Mouse (Mus musculus) forebrain, postnatal 0 days (tissue): Measurements from ENCODE around the gene Sept10. TPM values are rescaled to one million over a fixed set of nuclear protein-coding genes. Genes with fewer than 3 reads are reported as not detected.

ENCODE experiments used
- ATAC-seq: fragments of 200-750 bp; cut with Nextera tagmentation; 2 replicates; pipeline ENCODE4 v1.8.0; 2017; ENCODE audit warnings: mild to moderate bottlenecking, moderate library complexity
- DNase-seq: peaks from one replicate; pipeline ENCODE4 v3.0.0-alpha.2; 2015
- H3K27ac ChIP-seq: fragments of 300-500 bp; sonication (generic); 2 replicates; pipeline ENCODE4 v1.5.1; 2014; ENCODE audit warnings: low read depth, mild to moderate bottlenecking, antibody characterized with exemption, low read length, moderate library complexity, mixed read lengths
- H3K27me3 ChIP-seq: fragments of 300-500 bp; sonication (generic); 2 replicates; pipeline ENCODE4 v1.6.1; 2014; ENCODE audit warnings: mild to moderate bottlenecking, low read length, mixed read lengths; ENCODE audit not compliant: insufficient read depth
- H3K36me3 ChIP-seq: fragments of 300-500 bp; sonication (generic); 2 replicates; pipeline ENCODE4 v1.6.1; 2014; ENCODE audit warnings: mild to moderate bottlenecking, moderate library complexity; ENCODE audit not compliant: insufficient read depth
- H3K4me1 ChIP-seq: fragments of 300-500 bp; sonication (generic); 2 replicates; pipeline ENCODE4 v1.6.1; 2014; ENCODE audit warnings: antibody characterized with exemption; ENCODE audit not compliant: insufficient read depth
- H3K4me2 ChIP-seq: fragments of 300-500 bp; sonication (generic); 2 replicates; pipeline ENCODE4 v1.6.1; 2014; ENCODE audit warnings: low read depth, mild to moderate bottlenecking, moderate library complexity
- H3K4me3 ChIP-seq: fragments of 300-500 bp; sonication (generic); 2 replicates; pipeline ENCODE4 v1.5.1; 2014; ENCODE audit warnings: low read depth, low read length, mixed read lengths
- H3K9ac ChIP-seq: fragments of 300-500 bp; sonication (generic); 2 replicates; pipeline ENCODE4 v1.6.1; 2014; ENCODE audit warnings: mild to moderate bottlenecking
- H3K9me3 ChIP-seq: fragments of 300-500 bp; sonication (generic); 2 replicates; pipeline ENCODE4 v1.6.1; 2016; ENCODE audit warnings: low read length
- CTCF ChIP-seq: sonication (generic); IDR thresholded peaks from 2 replicates; pipeline ENCODE4 v1.5.1; 2016; ENCODE audit warnings: antibody characterized with exemption, control low read depth, low read depth
- WGBS: fragments of 180-500 bp; shearing (Covaris S2); extraction: QIAGEN DNeasy Blood & Tissue Kit; methylation state at CpG from one replicate; pipeline ENCODE4 v1.1.7; 2014; 5-methylcytosine and 5-hydroxymethylcytosine counted together
- polyA plus RNA-seq: library from polyadenylated mRNA; unstranded; fragments of >200 nt; fragmentation: Nextera tagmentation; extraction: Ambion mirVana; gene quantifications from 2 replicates; pipeline ENCODE4 v1.2.1, GENCODE M21; 2015
- total RNA-seq: library from RNA; depleted of rRNA; stranded (reverse); fragments of >200 nt; gene quantifications from 2 replicates; pipeline ENCODE4 v1.2.3, GENCODE M21; 2014

Gene Sept10
- total and polyA plus RNA-seq, 2 experiments from 2014 or later: 9.8 to 13.6 TPM

DNA sequence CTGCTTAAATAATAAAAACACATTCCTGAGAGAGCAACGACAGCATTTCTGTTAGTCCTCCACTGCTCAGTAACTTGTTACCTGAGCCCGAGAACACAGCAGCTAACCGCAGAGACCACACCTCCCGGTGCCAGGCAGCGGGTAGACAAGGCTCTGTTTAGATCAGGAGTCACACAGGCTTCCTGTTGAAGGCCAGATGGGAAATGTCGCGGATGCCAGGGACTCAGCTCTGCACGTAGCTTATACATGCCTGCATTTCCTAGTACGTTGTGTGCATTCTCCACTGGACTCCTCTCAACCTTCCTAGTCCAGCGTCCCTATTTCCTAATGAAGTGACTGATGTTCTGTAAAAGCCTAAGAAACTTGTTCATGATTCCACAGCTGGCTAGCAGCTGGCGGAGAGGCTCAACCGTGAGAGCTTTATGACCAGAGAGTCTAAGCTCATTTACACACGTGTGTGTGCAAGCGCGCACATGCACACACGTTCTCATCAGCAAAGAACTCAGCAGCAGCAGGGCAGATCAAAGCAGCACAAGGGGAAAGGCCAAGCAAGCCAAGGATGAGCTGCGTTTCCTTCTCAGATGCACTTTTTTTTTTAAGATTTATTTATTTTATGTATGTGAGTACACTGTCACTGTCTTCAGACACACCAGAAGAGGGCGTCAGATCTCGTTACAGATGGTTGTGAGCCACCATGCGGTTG lies 89.6 kb downstream of the Sept10 start:
- no peak overlapping the region for H3K9ac ChIP-seq
- H3K4me3 ChIP-seq: no peak overlapping the region
- WGBS: 84% methylated on average over 20 of the region's 20 CpGs
- no peak overlapping the region for H3K4me2 ChIP-seq
- no peaks in the 10 kb centered on the region for H3K27me3 ChIP-seq
- DNase-seq (no peak), ATAC-seq (no peak)
- TF ChIP-seq CTCF: no peak
- no peaks in the 10 kb centered on the region for H3K9me3 ChIP-seq
- peaks cover 5% of the 10 kb centered on the region; the same call in 1 of the 2 replicates for H3K4me1 ChIP-seq
- H3K36me3 ChIP-seq: peaks cover 7% of the 10 kb centered on the region
- H3K27ac ChIP-seq: no peak overlapping the region

DNA sequence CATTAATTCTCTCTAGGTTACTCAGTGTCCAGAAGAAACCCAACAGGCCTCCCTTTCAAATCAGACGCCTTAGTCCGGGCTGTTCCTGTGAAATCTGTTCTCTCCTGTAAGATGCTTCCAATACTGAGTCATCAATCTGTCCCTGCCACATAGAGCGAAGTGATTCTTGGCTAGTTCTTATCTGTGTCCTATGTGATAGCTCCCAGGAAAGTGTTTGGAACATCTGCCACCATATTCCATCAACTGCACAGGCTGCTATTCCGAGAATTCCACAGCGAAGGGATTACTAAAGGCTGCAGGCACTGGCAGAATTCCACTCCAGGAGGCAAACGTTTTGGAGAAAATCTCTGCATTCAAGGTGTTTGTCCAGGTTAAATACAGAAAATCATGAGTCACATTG lies 94.0 kb downstream of the Sept10 start:
- no peaks in the 10 kb centered on the region for H3K4me1 ChIP-seq
- no peaks in the 10 kb centered on the region for H3K36me3 ChIP-seq
- peak; percentile 34 for DNase-seq
- no peak overlapping the region for H3K4me2 ChIP-seq
- no peak for TF ChIP-seq CTCF
- 60% methylated on average over 6 of the region's 6 CpGs for WGBS
- no peaks in the 10 kb centered on the region for H3K9me3 ChIP-seq
- peak; percentile 68 for ATAC-seq
- no peaks in the 10 kb centered on the region for H3K27me3 ChIP-seq
- no peak overlapping the region for H3K4me3 ChIP-seq
- H3K27ac ChIP-seq: no peak overlapping the region
- no peak overlapping the region for H3K9ac ChIP-seq

DNA sequence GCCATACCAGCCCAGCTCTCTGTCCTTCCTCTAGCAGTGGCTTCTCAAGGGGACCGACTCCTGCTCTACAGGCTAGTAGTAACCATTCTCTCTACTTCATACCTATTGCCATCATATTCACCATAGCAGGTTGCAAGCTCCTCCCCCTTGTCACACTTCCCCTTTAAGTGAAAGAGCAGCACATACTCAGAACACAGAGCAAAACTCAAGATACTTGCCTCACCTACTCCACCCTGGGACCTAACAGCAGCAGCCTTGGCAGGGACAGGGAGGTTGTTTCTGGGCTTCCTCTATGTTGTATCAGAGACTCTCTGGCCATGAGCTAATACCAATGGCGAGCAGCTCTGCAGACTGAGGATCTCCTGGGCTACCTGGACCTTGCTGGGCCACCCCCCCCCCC lies 96.2 kb downstream of the Sept10 start:
- TF ChIP-seq CTCF: no peak
- Histone ChIP-seq H3K4me3 (no peak overlapping the region), H3K4me2 (no peak overlapping the region), H3K27ac (no peak overlapping the region), H3K9ac (no peak overlapping the region), H3K27me3 (no peaks in the 10 kb centered on the region), H3K36me3 (no peaks in the 10 kb centered on the region), H3K4me1 (no peaks in the 10 kb centered on the region), H3K9me3 (no peaks in the 10 kb centered on the region)
- ATAC-seq (no peak), DNase-seq (no peak)
- WGBS: 90% methylated on average over 2 of the region's 2 CpGs

DNA sequence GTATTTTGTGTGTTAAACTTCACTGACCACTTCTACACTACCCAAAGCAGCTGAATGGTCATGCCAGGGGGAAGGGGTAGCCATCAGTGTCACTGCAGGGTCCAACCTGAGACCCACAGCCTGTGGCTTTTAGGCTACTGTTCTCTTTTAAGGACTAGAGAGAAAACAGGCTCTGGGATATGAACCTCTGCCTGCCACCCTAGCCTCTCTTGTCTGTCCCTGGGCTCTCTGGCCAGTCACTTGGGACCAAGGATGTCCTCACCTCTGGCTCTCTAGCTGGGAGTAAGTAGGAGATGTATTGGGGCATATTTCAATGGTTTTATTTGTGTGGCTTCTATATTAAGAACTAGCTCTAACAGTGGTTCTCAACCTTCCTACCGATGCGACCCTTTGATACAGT lies 101.8 kb downstream of the Sept10 start:
- Histone ChIP-seq H3K9ac (no peak overlapping the region), H3K4me1 (0 out of 2 replicates have a peak, but pooled peaks cover under 1% of the 10 kb centered on the region), H3K4me3 (no peak overlapping the region), H3K27ac (no peak overlapping the region), H3K4me2 (no peak overlapping the region), H3K27me3 (no peaks in the 10 kb centered on the region), H3K36me3 (no peaks in the 10 kb centered on the region), H3K9me3 (no peaks in the 10 kb centered on the region)
- no peak for TF ChIP-seq CTCF
- DNase-seq (no peak), ATAC-seq (no peak)
- 96% methylated on average over 2 of the region's 2 CpGs for WGBS

DNA sequence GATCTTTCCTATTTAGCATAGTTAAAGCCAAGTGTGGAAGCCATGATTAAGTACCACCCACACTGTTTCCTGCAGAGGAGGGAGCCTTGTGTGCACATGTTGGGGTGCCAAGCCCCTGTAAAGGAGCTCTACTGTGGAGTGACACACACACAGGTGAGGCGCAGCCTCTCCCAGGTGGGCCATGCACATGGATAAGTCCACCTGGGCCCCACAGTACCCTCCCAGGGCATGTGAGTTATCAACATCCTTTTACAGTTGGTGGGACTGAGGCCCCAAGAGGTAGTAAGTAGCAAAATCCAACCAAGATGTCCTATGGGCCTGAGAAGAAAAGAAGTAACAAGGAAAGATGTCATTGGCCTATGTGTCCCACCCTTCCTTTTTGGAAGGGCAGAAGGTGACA lies 102.6 kb downstream of the Sept10 start:
- Histone ChIP-seq H3K9me3 (no peaks in the 10 kb centered on the region), H3K9ac (no peak overlapping the region), H3K4me1 (0 out of 2 replicates have a peak, but pooled peaks cover 3% of the 10 kb centered on the region), H3K4me3 (no peak overlapping the region), H3K36me3 (no peaks in the 10 kb centered on the region), H3K27ac (no peak overlapping the region), H3K4me2 (no peak overlapping the region), H3K27me3 (no peaks in the 10 kb centered on the region)
- TF ChIP-seq CTCF: no peak
- no peak for DNase-seq
- WGBS: 100% methylated on average over 1 of the region's 1 CpGs
- no peak for ATAC-seq

DNA sequence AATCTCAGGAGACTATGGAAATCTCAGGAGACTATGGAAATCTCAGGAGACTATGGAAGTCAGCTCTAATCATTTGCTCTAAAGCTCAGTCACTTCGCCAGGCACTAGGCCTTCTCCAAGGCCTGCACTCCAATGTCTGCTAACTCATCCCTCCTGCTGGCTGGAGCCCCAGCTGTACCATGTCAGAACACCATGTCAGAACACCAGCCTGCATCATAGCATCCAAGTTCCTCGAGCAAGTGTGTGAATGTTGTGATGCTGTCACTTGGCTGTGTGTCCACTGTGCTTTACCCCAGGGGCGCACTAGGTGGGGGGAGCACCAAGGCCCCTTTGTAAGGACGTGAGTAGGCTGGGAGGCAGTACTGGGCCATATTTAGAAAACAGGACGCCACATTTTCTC lies 104.1 kb downstream of the Sept10 start:
- DNase-seq (no peak), ATAC-seq (no peak)
- Histone ChIP-seq H3K4me1 (0 out of 2 replicates have a peak, but pooled peaks cover 3% of the 10 kb centered on the region), H3K9me3 (no peaks in the 10 kb centered on the region), H3K27ac (no peak overlapping the region), H3K9ac (no peak overlapping the region), H3K4me2 (no peak overlapping the region), H3K36me3 (no peaks in the 10 kb centered on the region), H3K4me3 (no peak overlapping the region), H3K27me3 (no peaks in the 10 kb centered on the region)
- 75% methylated on average over 5 of the region's 5 CpGs for whole genome bisulfite sequencing
- TF ChIP-seq CTCF: no peak

DNA sequence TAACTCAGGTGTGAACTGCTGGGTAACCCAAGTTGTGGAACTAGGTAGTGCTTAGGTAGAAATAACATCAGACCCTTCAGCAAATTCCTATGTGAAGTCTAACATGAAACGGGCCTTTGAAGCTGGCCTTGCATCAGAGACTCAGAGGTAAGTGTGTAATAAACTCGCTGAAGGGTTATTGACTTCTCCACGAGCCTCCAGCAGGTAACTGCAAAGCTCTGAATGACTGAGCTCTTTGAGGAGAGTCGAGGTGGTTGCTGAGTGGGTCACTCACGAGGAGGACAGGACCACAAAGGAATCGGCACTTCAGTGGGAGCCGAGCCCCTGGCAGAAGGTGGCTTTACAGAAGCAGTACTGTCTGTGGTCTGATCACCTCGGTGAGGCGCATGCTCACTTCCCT lies 105.3 kb downstream of the Sept10 start:
- DNase-seq (no peak), ATAC-seq (no peak)
- no peak overlapping the region for H3K9ac ChIP-seq
- H3K36me3 ChIP-seq: no peaks in the 10 kb centered on the region
- 0 out of 2 replicates have a peak, but pooled peaks cover 3% of the 10 kb centered on the region for H3K4me1 ChIP-seq
- WGBS: 82% methylated on average over 9 of the region's 9 CpGs
- no peak for TF ChIP-seq CTCF
- no peaks in the 10 kb centered on the region for H3K27me3 ChIP-seq
- no peak overlapping the region for H3K4me2 ChIP-seq
- H3K4me3 ChIP-seq: no peak overlapping the region
- no peak overlapping the region for H3K27ac ChIP-seq
- no peaks in the 10 kb centered on the region for H3K9me3 ChIP-seq
